Mouse (Mus musculus) neural tube, embryonic 14.5 days (tissue): ENCODE results near the gene Ddah2. TPM values are rescaled to one million over a fixed set of nuclear protein-coding genes. Genes with fewer than 3 reads are reported as not detected.

Experiments used
- ATAC-seq: fragments of 200-750 bp; cut with Nextera tagmentation; 2 replicates; pipeline ENCODE4 v1.8.0; 2017; ENCODE audit warnings: low read depth, mild to moderate bottlenecking, moderate TSS enrichment, moderate library complexity
- H3K27ac ChIP-seq: fragments of 300-500 bp; sonication (generic); 2 replicates; pipeline ENCODE4 v1.5.1; 2014; ENCODE audit warnings: low read depth, mild to moderate bottlenecking, control low read depth, low read length, moderate library complexity, mixed read lengths
- H3K27me3 ChIP-seq: fragments of 300-500 bp; sonication (generic); 2 replicates; pipeline ENCODE4 v1.6.1; 2014; ENCODE audit warnings: low read length; ENCODE audit not compliant: control insufficient read depth, insufficient read depth
- H3K36me3 ChIP-seq: fragments of 300-500 bp; sonication (generic); 2 replicates; pipeline ENCODE4 v1.6.1; 2014; ENCODE audit warnings: low read length, mixed read lengths; ENCODE audit not compliant: control insufficient read depth, insufficient read depth
- H3K4me1 ChIP-seq: fragments of 300-500 bp; sonication (generic); 2 replicates; pipeline ENCODE4 v1.6.1; 2014; ENCODE audit warnings: low read length; ENCODE audit not compliant: control insufficient read depth, insufficient read depth
- H3K4me2 ChIP-seq: fragments of 300-500 bp; sonication (generic); 2 replicates; pipeline ENCODE4 v1.6.1; 2014; ENCODE audit warnings: mild to moderate bottlenecking, low read depth, low read length, control low read depth
- H3K4me3 ChIP-seq: fragments of 300-500 bp; sonication (generic); 2 replicates; pipeline ENCODE4 v1.5.1; 2014; ENCODE audit warnings: low read depth, low read length, control low read depth, mixed read lengths
- H3K9ac ChIP-seq: fragments of 300-500 bp; sonication (generic); replicated peaks from 2 replicates; pipeline ENCODE4 v1.6.1; 2014; ENCODE audit warnings: low read depth, mild to moderate bottlenecking, control low read depth, low read length, mixed read lengths
- H3K9me3 ChIP-seq: fragments of 300-500 bp; sonication (generic); 2 replicates; pipeline ENCODE4 v1.6.1; 2016; ENCODE audit warnings: low read length; ENCODE audit not compliant: control insufficient read depth
- WGBS: fragments of 180-500 bp; shearing (Covaris S2); extraction: QIAGEN DNeasy Blood & Tissue Kit; methylation state at CpG from one replicate; pipeline ENCODE4 v1.1.7; 2014; 5-methylcytosine and 5-hydroxymethylcytosine counted together
- polyA plus RNA-seq: library from polyadenylated mRNA; unstranded; fragments of >200 nt; fragmentation: Nextera tagmentation; extraction: Ambion mirVana; gene quantifications from 2 replicates; pipeline ENCODE4 v1.2.1, GENCODE M21; 2014

Gene Ddah2
- polyA plus RNA-seq, 1 experiment from 2014 or later: 269 TPM

- WGBS: 78% methylated on average over 14 of the region's 14 CpGs
- no peak for ATAC-seq
- Histone ChIP-seq H3K4me2 (no peak overlapping the region), H3K27me3 (no peaks in the 10 kb centered on the region), H3K4me1 (no peaks in the 10 kb centered on the region), H3K4me3 (no peak overlapping the region), H3K36me3 (peaks cover 37% of the 10 kb centered on the region), H3K27ac (no peak overlapping the region), H3K9me3 (no peaks in the 10 kb centered on the region), H3K9ac (no peak overlapping the region)
Measured at GRCm38 (mm10) chr17:35017706-35018030, 41.2 kb upstream of the Ddah2 start.

- Histone ChIP-seq H3K36me3 (peaks cover 32% of the 10 kb centered on the region), H3K4me2 (no peak overlapping the region), H3K27ac (no peak overlapping the region), H3K4me1 (no peaks in the 10 kb centered on the region), H3K9me3 (no peaks in the 10 kb centered on the region), H3K4me3 (no peak overlapping the region), H3K27me3 (no peaks in the 10 kb centered on the region), H3K9ac (no peak overlapping the region)
- WGBS: 73% methylated on average over 3 of the region's 3 CpGs
- ATAC-seq: no peak
Measured at GRCm38 (mm10) chr17:35018171-35018570, 40.7 kb upstream of the Ddah2 start.

GRCm38 (mm10) chr17:35019894-35020293 is 38.9 kb upstream of the Ddah2 start:
- H3K27me3 ChIP-seq: no peaks in the 10 kb centered on the region
- no peak overlapping the region for H3K27ac ChIP-seq
- peaks cover 15% of the 10 kb centered on the region for H3K36me3 ChIP-seq
- ATAC-seq: no peak
- no peak overlapping the region for H3K9ac ChIP-seq
- H3K4me2 ChIP-seq: no peak overlapping the region
- 74% methylated on average over 11 of the region's 11 CpGs for WGBS
- no peak overlapping the region for H3K4me3 ChIP-seq
- no peaks in the 10 kb centered on the region for H3K4me1 ChIP-seq
- H3K9me3 ChIP-seq: no peaks in the 10 kb centered on the region

- Histone ChIP-seq H3K36me3 (peaks cover 8% of the 10 kb centered on the region), H3K9me3 (no peaks in the 10 kb centered on the region), H3K9ac (no peak overlapping the region), H3K27ac (no peak overlapping the region), H3K4me3 (no peak overlapping the region), H3K4me1 (no peaks in the 10 kb centered on the region), H3K27me3 (no peaks in the 10 kb centered on the region), H3K4me2 (no peak overlapping the region)
- ATAC-seq: no peak
- 86% methylated on average over 8 of the region's 8 CpGs for WGBS
Measured at GRCm38 (mm10) chr17:35020551-35020950, 38.3 kb upstream of the Ddah2 start.

GRCm38 (mm10) chr17:35021163-35021808 is 37.5 kb upstream of the Ddah2 start:
- H3K4me2 ChIP-seq: no peak overlapping the region
- ATAC-seq: peak; percentile 44; the same call in 1 of the 2 replicates
- H3K4me1 ChIP-seq: no peaks in the 10 kb centered on the region
- no peaks in the 10 kb centered on the region for H3K9me3 ChIP-seq
- H3K27me3 ChIP-seq: no peaks in the 10 kb centered on the region
- H3K36me3 ChIP-seq: peaks cover 4% of the 10 kb centered on the region; the same call in 1 of the 2 replicates
- H3K27ac ChIP-seq: no peak overlapping the region
- H3K4me3 ChIP-seq: no peak overlapping the region
- 8% methylated on average over 17 of the region's 17 CpGs for WGBS
- H3K9ac ChIP-seq: no peak overlapping the region

- Histone ChIP-seq H3K4me3 (no peak overlapping the region), H3K27me3 (no peaks in the 10 kb centered on the region), H3K9me3 (no peaks in the 10 kb centered on the region), H3K36me3 (no peaks in the 10 kb centered on the region), H3K4me2 (no peak overlapping the region), H3K4me1 (no peaks in the 10 kb centered on the region), H3K27ac (no peak overlapping the region), H3K9ac (no peak overlapping the region)
- ATAC-seq: no peak
- WGBS: 77% methylated on average over 6 of the region's 6 CpGs
Measured at GRCm38 (mm10) chr17:35021842-35022477, 36.9 kb upstream of the Ddah2 start.

GRCm38 (mm10) chr17:35022541-35023060 is 36.2 kb upstream of the Ddah2 start:
- no peaks in the 10 kb centered on the region for H3K27me3 ChIP-seq
- H3K4me3 ChIP-seq: no peak overlapping the region
- 93% methylated on average over 8 of the region's 8 CpGs for WGBS
- H3K36me3 ChIP-seq: no peaks in the 10 kb centered on the region
- no peak for ATAC-seq
- H3K27ac ChIP-seq: no peak overlapping the region
- H3K9me3 ChIP-seq: no peaks in the 10 kb centered on the region
- H3K9ac ChIP-seq: no peak overlapping the region
- H3K4me1 ChIP-seq: no peaks in the 10 kb centered on the region
- H3K4me2 ChIP-seq: no peak overlapping the region

- Histone ChIP-seq H3K36me3 (no peaks in the 10 kb centered on the region), H3K9ac (no peak overlapping the region), H3K4me1 (no peaks in the 10 kb centered on the region), H3K4me2 (no peak overlapping the region), H3K4me3 (no peak overlapping the region), H3K27ac (no peak overlapping the region), H3K9me3 (no peaks in the 10 kb centered on the region), H3K27me3 (no peaks in the 10 kb centered on the region)
- ATAC-seq: no peak
- WGBS: 89% methylated on average over 5 of the region's 5 CpGs
Measured at GRCm38 (mm10) chr17:35023221-35023620, 35.6 kb upstream of the Ddah2 start.

- WGBS: 84% methylated on average over 4 of the region's 4 CpGs
- Histone ChIP-seq H3K4me1 (no peaks in the 10 kb centered on the region), H3K9me3 (no peaks in the 10 kb centered on the region), H3K36me3 (no peaks in the 10 kb centered on the region), H3K27me3 (no peaks in the 10 kb centered on the region), H3K9ac (no peak overlapping the region), H3K4me3 (no peak overlapping the region), H3K4me2 (no peak overlapping the region), H3K27ac (no peak overlapping the region)
- ATAC-seq: no peak
Measured at GRCm38 (mm10) chr17:35023756-35024155, 35.1 kb upstream of the Ddah2 start.
